Mouse (Mus musculus) C2C12 (cell line): ENCODE results near the gene Corin. TPM values are rescaled to one million over a fixed set of nuclear protein-coding genes. Genes with fewer than 3 reads are reported as not detected.

Experiments used
- H3K27me3 ChIP-seq: one replicate; pipeline ENCODE4 v1.6.1; 2011; ENCODE audit not compliant: control insufficient read depth, insufficient read depth, insufficient read length
- H3K36me3 ChIP-seq: one replicate; pipeline ENCODE4 v1.6.1; 2011; ENCODE audit not compliant: control insufficient read depth, insufficient read depth
- H3K4me3 ChIP-seq: one replicate; pipeline ENCODE4 v1.5.1; 2011; ENCODE audit warnings: mild to moderate bottlenecking, control low read depth; ENCODE audit not compliant: poor library complexity, insufficient read depth, severe bottlenecking
- H3K79me2 ChIP-seq: one replicate; pipeline ENCODE4 v1.6.1; 2011; ENCODE audit not compliant: control insufficient read depth, insufficient read depth
- H3K79me3 ChIP-seq: one replicate; pipeline ENCODE4 v1.6.1; 2011; ENCODE audit warnings: low read depth, control low read depth
- H3ac ChIP-seq: one replicate; pipeline ENCODE3; 2011; ENCODE audit warnings: low read depth; ENCODE audit not compliant: control insufficient read depth, insufficient read length
- CEBPB ChIP-seq: IDR thresholded peaks from one replicate; pipeline ENCODE4 v1.6.1; 2011; ENCODE audit warnings: low read depth, mild to moderate bottlenecking, control low read depth, moderate library complexity
- CTCF ChIP-seq: IDR thresholded peaks from one replicate; pipeline ENCODE4 v1.5.1; 2011; ENCODE audit not compliant: control insufficient read depth, insufficient read depth, insufficient read length
- FOSL1 ChIP-seq: IDR thresholded peaks from one replicate; pipeline ENCODE4 v1.8.0; 2011; ENCODE audit warnings: mild to moderate bottlenecking, low read length; ENCODE audit not compliant: poor library complexity, insufficient read depth, severe bottlenecking
- MAX ChIP-seq: IDR thresholded peaks from one replicate; pipeline ENCODE4 v1.6.1; 2011; ENCODE audit warnings: mild to moderate bottlenecking, control low read depth
- MYOD1 ChIP-seq: IDR thresholded peaks from one replicate; pipeline ENCODE4 v1.6.1; 2011; ENCODE audit warnings: low read depth; ENCODE audit not compliant: control insufficient read depth, insufficient read length
- MYOG ChIP-seq: IDR thresholded peaks from one replicate; pipeline ENCODE4 v1.6.1; 2011; ENCODE audit not compliant: control insufficient read depth, insufficient read length; ENCODE audit errors: extremely low read depth
- USF1 ChIP-seq: IDR thresholded peaks from one replicate; pipeline ENCODE4 v1.6.1; 2011; ENCODE audit warnings: low read depth, mild to moderate bottlenecking, control low read depth, moderate library complexity
- polyA plus RNA-seq: library from polyadenylated mRNA; unstranded; fragments of >200 nt; fragmentation: generic; extraction: Trizol; gene quantifications from one replicate; pipeline ENCODE4 v1.2.1, GENCODE M21; 2012; ENCODE audit warnings: missing spikeins

The Corin gene
- polyA plus RNA-seq, 1 experiment: 0.02 TPM

DNA sequence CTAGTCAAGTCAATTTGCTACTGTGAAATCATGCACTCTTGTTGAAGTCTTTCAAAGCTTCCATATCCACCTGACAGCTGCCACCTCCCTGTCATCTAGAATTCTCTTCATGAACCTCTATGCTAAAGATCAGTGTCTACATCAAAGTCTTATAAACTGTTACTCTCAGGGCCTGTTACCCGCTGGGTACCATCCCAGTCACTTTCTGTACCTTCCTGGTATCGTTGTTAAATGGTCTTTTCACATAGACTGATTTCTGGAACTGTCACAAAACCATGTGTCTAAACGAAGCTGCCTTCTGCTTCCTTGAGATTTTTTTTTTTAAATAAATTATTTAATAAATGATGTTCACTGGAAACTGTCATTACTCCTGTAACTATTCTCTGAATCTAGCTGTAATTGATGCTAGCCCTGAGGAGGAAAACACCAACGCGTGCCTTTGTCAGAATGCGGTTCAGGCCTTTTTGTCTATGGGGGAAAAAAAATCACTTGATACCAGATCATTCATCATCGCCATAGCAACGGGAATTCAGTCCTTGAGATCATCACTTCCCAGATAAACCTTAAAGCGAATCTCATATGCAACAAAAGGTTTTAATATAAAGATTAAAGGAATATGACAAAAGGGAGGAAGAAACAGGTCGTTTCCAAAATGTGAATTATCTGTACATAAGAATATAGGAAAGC, 205.7 kb downstream of the Corin start:
- Histone ChIP-seq H3K79me3 (no peaks in the 10 kb centered on the region), H3ac (no peak overlapping the region), H3K36me3 (peaks cover 5% of the 10 kb centered on the region), H3K79me2 (no peaks in the 10 kb centered on the region), H3K4me3 (no peak overlapping the region), H3K27me3 (no peaks in the 10 kb centered on the region)
- TF ChIP-seq MYOD1: no peak
- TF ChIP-seq MYOG: no peak
- no peak for TF ChIP-seq CTCF
- no peak for TF ChIP-seq FOSL1
- TF ChIP-seq CEBPB: no peak
- TF ChIP-seq MAX: no peak

GRCm38 (mm10) chr5:72285077-72285476, 219.2 kb downstream of the Corin start:
- H3K79me3 ChIP-seq: no peaks in the 10 kb centered on the region
- no peaks in the 10 kb centered on the region for H3K27me3 ChIP-seq
- no peak overlapping the region for H3ac ChIP-seq
- H3K4me3 ChIP-seq: no peak overlapping the region
- H3K36me3 ChIP-seq: peaks cover 18% of the 10 kb centered on the region
- H3K79me2 ChIP-seq: no peaks in the 10 kb centered on the region
- TF ChIP-seq MAX (no peak), MYOG (no peak), CEBPB (no peak), MYOD1 (no peak), FOSL1 (no peak), USF1 (no peak), CTCF (no peak)

DNA sequence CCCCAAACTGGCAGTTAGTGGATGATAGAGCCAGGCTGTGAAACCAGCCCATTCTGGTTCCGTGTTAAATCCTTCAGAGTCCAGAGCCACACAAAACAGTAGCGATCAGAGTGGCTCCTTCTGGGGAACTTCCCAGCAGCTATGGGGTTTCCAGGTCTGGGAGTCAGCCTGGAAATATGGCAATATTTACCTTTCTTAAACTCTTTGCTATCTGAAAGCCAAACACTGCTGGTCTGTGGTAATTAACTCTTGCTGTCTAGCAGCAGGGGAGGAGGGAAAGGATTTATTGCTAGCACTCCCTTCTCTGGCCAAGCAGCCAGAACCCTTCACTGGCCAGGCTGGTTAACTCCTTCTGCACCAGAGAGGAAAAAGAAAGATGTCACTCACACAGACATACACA, 221.4 kb downstream of the Corin start:
- Histone ChIP-seq H3K36me3 (peaks cover 11% of the 10 kb centered on the region), H3K79me3 (no peaks in the 10 kb centered on the region), H3K27me3 (no peaks in the 10 kb centered on the region), H3ac (no peak overlapping the region), H3K4me3 (no peak overlapping the region), H3K79me2 (no peaks in the 10 kb centered on the region)
- TF ChIP-seq MYOG (no peak), CEBPB (no peak), MAX (no peak), USF1 (no peak), MYOD1 (no peak), CTCF (no peak), FOSL1 (no peak)

DNA sequence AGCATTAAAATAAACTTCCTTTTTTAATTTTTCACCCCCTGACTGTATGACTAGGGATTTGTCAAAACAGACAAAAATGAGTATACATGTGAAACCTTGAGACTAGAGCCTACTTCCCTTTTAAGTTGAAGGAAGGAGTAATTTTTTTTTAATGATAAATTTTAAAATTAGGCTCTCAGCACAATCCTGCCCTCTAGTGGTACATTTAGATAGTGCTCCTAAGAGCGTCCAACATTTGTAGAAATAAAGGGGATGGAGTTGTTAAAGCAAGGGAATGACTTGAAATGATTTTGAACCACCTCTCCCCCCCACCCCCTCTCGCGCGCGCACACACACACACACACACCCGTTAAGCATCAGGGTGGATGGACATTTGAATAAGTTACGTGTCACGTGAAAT, 234.6 kb downstream of the Corin start:
- H3K36me3 ChIP-seq: peaks cover 11% of the 10 kb centered on the region
- no peaks in the 10 kb centered on the region for H3K27me3 ChIP-seq

GRCm38 (mm10) chr5:72269204-72269603, 235.1 kb downstream of the Corin start:
- H3K27me3 ChIP-seq: no peaks in the 10 kb centered on the region
- no peaks in the 10 kb centered on the region for H3K79me2 ChIP-seq
- no peaks in the 10 kb centered on the region for H3K79me3 ChIP-seq
- H3K4me3 ChIP-seq: no peak overlapping the region
- peaks cover 11% of the 10 kb centered on the region for H3K36me3 ChIP-seq
- no peak overlapping the region for H3ac ChIP-seq
- TF ChIP-seq MYOG (no peak), MYOD1 (no peak), CEBPB (no peak), CTCF (no peak), MAX (no peak), USF1 (no peak), FOSL1 (no peak)

More for the DNA sequence above, 234.6 kb downstream of the Corin start:
- H3K79me3 ChIP-seq: no peaks in the 10 kb centered on the region
- no peak overlapping the region for H3ac ChIP-seq
- H3K79me2 ChIP-seq: no peaks in the 10 kb centered on the region
- H3K4me3 ChIP-seq: no peak overlapping the region
- no peak for TF ChIP-seq MAX
- no peak for TF ChIP-seq MYOG
- no peak for TF ChIP-seq USF1
- TF ChIP-seq FOSL1: no peak
- no peak for TF ChIP-seq CEBPB
- TF ChIP-seq CTCF: no peak
- TF ChIP-seq MYOD1: no peak

GRCm38 (mm10) chr5:72266955-72267535, 237.2 kb downstream of the Corin start:
- TF ChIP-seq MYOD1 (no peak), FOSL1 (no peak), CEBPB (no peak), CTCF (no peak), MYOG (no peak), USF1 (no peak), MAX (no peak)
- Histone ChIP-seq H3K36me3 (peaks cover 11% of the 10 kb centered on the region), H3K79me3 (no peaks in the 10 kb centered on the region), H3K27me3 (no peaks in the 10 kb centered on the region), H3K79me2 (no peaks in the 10 kb centered on the region), H3K4me3 (no peak overlapping the region), H3ac (no peak overlapping the region)
